Mouse (Mus musculus) embryonic fibroblast, embryonic 13.5 days (primary cell): Measurements from ENCODE around the gene Ddx5.

ENCODE experiments used
- CTCF ChIP-seq: IDR thresholded peaks from 2 replicates; pipeline ENCODE4 v1.5.1; 2011; ENCODE audit warnings: mild to moderate bottlenecking, control low read depth, low read length, moderate library complexity, borderline replicate concordance; ENCODE audit not compliant: insufficient read depth
- POLR2A ChIP-seq: IDR thresholded peaks from 2 replicates; pipeline ENCODE4 v1.6.1; 2011; ENCODE audit warnings: low read depth, mild to moderate bottlenecking, control low read depth, low read length, moderate library complexity

DNA sequence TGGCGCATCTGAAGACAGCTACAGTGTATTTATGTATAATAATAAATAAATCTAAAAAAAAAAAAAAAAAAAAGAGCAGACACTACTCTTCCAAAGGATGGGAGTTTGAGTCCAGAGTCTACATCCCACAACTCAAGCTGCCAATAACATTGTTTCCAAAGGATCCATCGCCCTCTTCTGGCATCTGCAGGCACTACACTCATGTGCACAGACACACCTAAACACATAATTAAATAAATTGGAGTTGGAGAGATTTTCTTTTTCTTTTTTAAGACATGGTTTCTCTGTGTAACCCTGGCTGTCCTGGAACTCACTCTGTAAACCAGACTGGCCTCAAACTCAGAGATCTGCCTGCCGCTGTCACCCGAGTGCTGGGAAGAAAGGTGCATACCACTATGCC is 21.5 kb downstream of the Ddx5 start:
- TF ChIP-seq POLR2A, result no peak
- TF ChIP-seq CTCF, result no peak
